Mouse (Mus musculus): ENCODE data around the gene Apobec1. TPM values are rescaled to one million over a fixed set of nuclear protein-coding genes. Genes with fewer than 3 reads are reported as not detected.

The Apobec1 gene
- total RNA-seq, 2 experiments from 2014 or later = 2.1 to 3.1 TPM

Other genes with a start within 250 kb of the Apobec1 start
- 100 to 1,000 TPM; 392 to 432 TPM for gene Rimklb, start 103.7 kb downstream of the Apobec1 start, total RNA-seq (2021)
- 1 to 10 TPM; 1.5 to 2.1 TPM for gene Mfap5, start 96.6 kb downstream of the Apobec1 start, total RNA-seq (2021)
- under 1 TPM; 0.18 to 0.58 TPM for gene Aicda, start 48.6 kb downstream of the Apobec1 start, total RNA-seq (2021)
- gene Gdf3, start 7.6 kb upstream of the Apobec1 start, total RNA-seq (2021) = not detected
- not detected for gene Dppa3, start 24.0 kb upstream of the Apobec1 start, total RNA-seq (2021)
- gene Nanog, start 105.0 kb upstream of the Apobec1 start, total RNA-seq (2021) = not detected
- gene Slc2a3, start 199.2 kb upstream of the Apobec1 start, total RNA-seq (2021) = 10 to 100 TPM; 62.9 to 73.9 TPM
- 10 to 100 TPM; 29.4 to 32.7 TPM for gene Foxj2, start 217.5 kb upstream of the Apobec1 start, total RNA-seq (2021)

Measured in left cerebral cortex, postnatal 4 days (tissue).